Mouse (Mus musculus) lung, adult 2 months (tissue): ENCODE results near the gene Stk11.

Source experiments
- CTCF ChIP-seq: fragments of 200-500 bp; IDR thresholded peaks from 2 replicates; pipeline ENCODE4 v1.5.1; 2011; ENCODE audit warnings: mild to moderate bottlenecking, low read length, control low read depth; ENCODE audit not compliant: insufficient read depth
- POLR2A ChIP-seq: fragments of 200-500 bp; IDR thresholded peaks from 2 replicates; pipeline ENCODE4 v1.6.1; 2011; ENCODE audit warnings: low read depth, mild to moderate bottlenecking, control low read depth, low read length, borderline replicate concordance; ENCODE audit errors: extremely low read depth

- TF ChIP-seq CTCF, result peak; percentile 66
- TF ChIP-seq POLR2A, result no peak
Observed at GRCm38 (mm10) chr10:80175536-80176269, 60.1 kb downstream of the Stk11 start.
